Mouse (Mus musculus): Measurements from ENCODE around the gene Elf1. TPM values are rescaled to one million over a fixed set of nuclear protein-coding genes. Genes with fewer than 3 reads are reported as not detected.
"Not testable (repeated sequence)": the region's sequence is repeated elsewhere in the genome, so short reads cannot be mapped to it uniquely, and the experiment has no call there.

Gene Elf1
- polyA plus RNA-seq, 1 experiment from 2014 or later = 21.0 TPM

DNA sequence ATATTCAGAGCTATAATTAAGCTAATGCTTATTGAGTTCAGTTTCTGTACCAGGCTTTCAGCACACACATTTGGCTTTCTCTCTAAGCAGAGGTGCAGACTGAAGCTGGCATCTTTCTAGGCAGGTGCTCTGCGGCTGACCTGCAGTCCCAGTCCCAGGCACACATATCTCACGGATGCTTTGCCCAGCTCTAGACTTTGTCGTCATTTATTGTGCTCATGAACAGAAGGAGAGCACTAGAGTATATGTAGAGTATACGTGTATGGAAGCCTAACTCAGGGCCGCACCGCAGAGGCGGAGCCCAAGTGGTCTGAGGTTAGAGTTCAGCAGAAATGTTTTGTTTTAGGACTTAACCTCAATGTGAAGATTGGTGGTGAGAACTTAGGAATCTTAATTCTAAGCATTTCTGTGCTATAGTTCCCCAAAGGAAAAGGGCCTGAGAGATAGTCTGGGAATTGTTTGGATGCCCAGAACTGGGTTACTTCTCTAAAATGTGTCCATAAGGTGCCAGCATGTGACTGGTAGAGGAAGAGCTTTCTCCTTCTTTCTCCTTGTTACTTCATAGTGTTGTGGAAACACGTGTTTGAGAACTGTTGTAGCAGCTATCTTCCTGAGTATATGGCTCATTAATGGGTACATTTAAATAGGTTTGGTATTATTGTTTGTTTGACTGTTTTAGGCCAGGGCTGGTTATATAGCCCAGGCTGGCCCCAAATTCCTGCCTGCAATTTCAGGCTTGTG is 51.2 kb downstream of the Elf1 start:
- ATAC-seq (no peak), DNase-seq (ENCODE audit: low spot score) (no peak)
- WGBS = 82% methylated on average over 8 of the region's 8 CpGs
- Histone ChIP-seq H3K9ac (replicated peaks; ENCODE audit: low read depth) (no peak overlapping the region), H3K4me2 (replicated peaks; ENCODE audit: low read depth, low read length) (no peak overlapping the region), H3K9me3 (ENCODE audit: low read length) (no peaks in the 10 kb centered on the region), H3K4me1 (ENCODE audit: insufficient read depth, low read depth, low read length) (peaks cover 11% of the 10 kb centered on the region; the same call in 1 of the 2 replicates), H3K36me3 (ENCODE audit: insufficient read depth, low read length) (no peaks in the 10 kb centered on the region), H3K4me3 (ENCODE audit: low read depth, low read length) (no peak overlapping the region), H3K27me3 (replicated peaks; ENCODE audit: insufficient read depth, low read length) (no peaks in the 10 kb centered on the region), H3K27ac (ENCODE audit: low read length) (no peak overlapping the region)
- no peak for TF ChIP-seq CTCF (IDR thresholded peaks at IDR 0.05)
- TF ChIP-seq EP300 (IDR thresholded peaks at IDR 0.05) = no peak

DNA sequence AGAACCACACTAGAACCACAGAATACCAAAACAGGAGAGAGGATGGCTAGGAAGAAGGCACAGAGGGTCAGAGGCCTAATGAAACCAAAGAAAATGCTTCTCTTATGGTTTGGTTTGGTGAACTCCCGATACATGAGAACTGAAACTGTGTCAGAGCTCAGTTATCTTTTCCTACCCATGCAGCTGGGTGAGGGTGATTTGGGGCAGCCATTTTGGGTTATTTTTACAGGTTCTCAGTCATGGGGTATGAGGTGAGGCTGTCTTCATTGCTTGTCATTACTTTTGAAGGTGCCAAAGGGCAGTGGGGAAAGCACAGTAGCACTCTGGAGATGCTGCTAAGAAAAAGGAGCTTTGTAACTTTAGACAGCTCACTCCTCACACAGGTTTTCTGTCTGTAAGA is 52.4 kb downstream of the Elf1 start:
- Histone ChIP-seq H3K27me3 (replicated peaks; ENCODE audit: insufficient read depth, low read length) (no peaks in the 10 kb centered on the region), H3K9me3 (ENCODE audit: low read length) (no peaks in the 10 kb centered on the region), H3K36me3 (ENCODE audit: insufficient read depth, low read length) (no peaks in the 10 kb centered on the region), H3K27ac (ENCODE audit: low read length) (peak overlapping the region; percentile 29), H3K4me3 (ENCODE audit: low read depth, low read length) (no peak overlapping the region), H3K4me2 (replicated peaks; ENCODE audit: low read depth, low read length) (no peak overlapping the region), H3K9ac (replicated peaks; ENCODE audit: low read depth) (no peak overlapping the region), H3K4me1 (ENCODE audit: insufficient read depth, low read depth, low read length) (peaks cover 11% of the 10 kb centered on the region; the same call in 1 of the 2 replicates)
- 76% methylated on average over 1 of the region's 1 CpGs for WGBS
- no peak for TF ChIP-seq CTCF (IDR thresholded peaks at IDR 0.05)
- DNase-seq (ENCODE audit: low spot score) (no peak), ATAC-seq (no peak)

- 46% methylated on average over 3 of the region's 3 CpGs for WGBS
- Histone ChIP-seq H3K27me3 (replicated peaks; ENCODE audit: insufficient read depth, low read length) (no peaks in the 10 kb centered on the region), H3K9me3 (ENCODE audit: low read length) (no peaks in the 10 kb centered on the region), H3K4me2 (replicated peaks; ENCODE audit: low read depth, low read length) (no peak overlapping the region), H3K9ac (replicated peaks; ENCODE audit: low read depth) (no peak overlapping the region), H3K4me1 (ENCODE audit: insufficient read depth, low read depth, low read length) (peaks cover 11% of the 10 kb centered on the region; the same call in 1 of the 2 replicates), H3K4me3 (ENCODE audit: low read depth, low read length) (no peak overlapping the region), H3K27ac (ENCODE audit: low read length) (peak overlapping the region; percentile 29; the same call in 1 of the 2 replicates), H3K36me3 (ENCODE audit: insufficient read depth, low read length) (no peaks in the 10 kb centered on the region)
- TF ChIP-seq EP300 (IDR thresholded peaks at IDR 0.05) = 0 out of 2 replicates have a peak, but pooled peaks have one; percentile 41
- no peak for TF ChIP-seq CTCF (IDR thresholded peaks at IDR 0.05)
- DNase-seq (ENCODE audit: low spot score) (peak; percentile 53), ATAC-seq (no peak)
Measured at GRCm38 (mm10) chr14:79534206-79534605, 53.2 kb downstream of the Elf1 start.

DNA sequence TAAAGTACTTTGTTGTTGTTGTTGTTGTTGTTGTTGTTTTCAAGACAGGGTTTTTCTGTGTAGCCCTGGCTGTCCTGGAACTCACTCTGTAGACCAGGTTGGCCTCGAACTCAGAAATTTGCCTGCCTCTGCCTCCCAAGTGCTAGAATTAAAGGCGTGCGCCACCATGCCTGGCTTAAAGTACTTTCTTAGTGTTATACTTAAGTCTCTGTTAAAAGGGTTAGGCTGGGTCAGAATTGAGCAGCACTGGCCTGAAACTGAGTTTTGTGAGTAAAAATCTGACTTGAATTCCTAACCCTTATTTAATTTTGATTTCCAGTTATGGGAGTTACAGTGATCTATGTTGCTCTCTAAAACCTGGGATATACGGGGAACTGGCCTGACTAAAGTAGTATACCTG is 53.7 kb downstream of the Elf1 start:
- H3K9me3 ChIP-seq (ENCODE audit: low read length); H3K9ac ChIP-seq (replicated peaks; ENCODE audit: low read depth); H3K36me3 ChIP-seq (ENCODE audit: insufficient read depth, low read length); H3K4me3 ChIP-seq (ENCODE audit: low read depth, low read length); H3K4me2 ChIP-seq (replicated peaks; ENCODE audit: low read depth, low read length); DNase-seq (ENCODE audit: low spot score); H3K27me3 ChIP-seq (replicated peaks; ENCODE audit: insufficient read depth, low read length); ATAC-seq: not testable (repeated sequence)
- WGBS = 83% methylated on average over 4 of the region's 4 CpGs
- H3K27ac ChIP-seq (ENCODE audit: low read length) = peak overlapping the region; percentile 11; the same call in 1 of the 2 replicates
- peaks cover 11% of the 10 kb centered on the region; the same call in 1 of the 2 replicates for H3K4me1 ChIP-seq (ENCODE audit: insufficient read depth, low read depth, low read length)

DNA sequence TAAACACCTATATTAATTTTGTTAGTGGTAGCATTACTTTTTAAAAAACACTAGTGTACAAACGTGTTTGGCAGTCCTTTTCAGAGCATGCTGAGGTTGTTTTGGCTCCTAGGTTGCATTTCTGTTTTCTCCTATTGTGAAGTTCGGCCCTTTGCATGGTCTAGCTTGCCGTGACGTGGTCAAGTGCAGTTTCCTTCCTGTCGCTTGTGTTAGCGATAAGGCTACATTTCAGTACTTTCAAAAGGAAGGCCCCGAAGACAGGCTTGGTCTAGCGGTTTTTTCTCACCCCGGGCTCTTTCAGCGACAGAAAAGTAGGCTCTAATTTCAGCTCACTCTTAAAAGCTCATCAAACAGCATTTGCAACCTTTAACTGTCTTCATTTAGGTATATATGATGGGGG is 54.3 kb downstream of the Elf1 start:
- Histone ChIP-seq H3K27ac (ENCODE audit: low read length) (peak overlapping the region; percentile 72), H3K36me3 (ENCODE audit: insufficient read depth, low read length) (no peaks in the 10 kb centered on the region), H3K4me3 (ENCODE audit: low read depth, low read length) (no peak overlapping the region; the same call in 1 of the 2 replicates), H3K9me3 (ENCODE audit: low read length) (no peaks in the 10 kb centered on the region), H3K27me3 (replicated peaks; ENCODE audit: insufficient read depth, low read length) (no peaks in the 10 kb centered on the region), H3K4me1 (ENCODE audit: insufficient read depth, low read depth, low read length) (peaks cover 11% of the 10 kb centered on the region; the same call in 1 of the 2 replicates), H3K4me2 (replicated peaks; ENCODE audit: low read depth, low read length) (peak overlapping the region; percentile 34; the same call in 1 of the 2 replicates), H3K9ac (replicated peaks; ENCODE audit: low read depth) (no peak overlapping the region)
- DNase-seq (ENCODE audit: low spot score) (peak; percentile 67), ATAC-seq (peak; percentile 74; the same call in 1 of the 2 replicates)
- TF ChIP-seq EP300 (IDR thresholded peaks at IDR 0.05) (peak; percentile 35; the same call in 1 of the 2 replicates), CTCF (IDR thresholded peaks at IDR 0.05) (no peak)
- WGBS = 32% methylated on average over 10 of the region's 10 CpGs

DNA sequence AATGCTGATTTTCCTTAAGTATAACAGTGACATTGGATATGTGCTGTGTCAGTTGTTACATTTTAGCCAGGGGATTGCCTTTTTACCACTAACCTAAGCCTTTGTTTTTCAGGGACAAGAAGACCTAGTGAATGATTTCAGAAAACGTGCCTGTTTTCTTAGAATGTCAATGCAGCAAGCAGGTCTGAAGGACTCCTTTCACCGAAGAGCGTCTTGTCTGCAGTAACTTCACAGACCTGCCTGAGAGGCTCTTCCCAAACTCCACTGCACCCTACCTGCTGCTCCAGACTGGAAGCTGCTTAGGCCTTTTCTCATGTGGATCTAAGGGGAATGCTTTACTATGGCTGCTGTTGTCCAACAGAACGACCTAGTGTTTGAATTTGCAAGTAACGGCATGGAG is 55.0 kb downstream of the Elf1 start:
- DNase-seq (ENCODE audit: low spot score) = no peak
- Histone ChIP-seq H3K4me2 (replicated peaks; ENCODE audit: low read depth, low read length) (peak overlapping the region; percentile 34; the same call in 1 of the 2 replicates), H3K4me3 (ENCODE audit: low read depth, low read length) (no peak overlapping the region; the same call in 1 of the 2 replicates), H3K27me3 (replicated peaks; ENCODE audit: insufficient read depth, low read length) (no peaks in the 10 kb centered on the region), H3K9ac (replicated peaks; ENCODE audit: low read depth) (no peak overlapping the region), H3K4me1 (ENCODE audit: insufficient read depth, low read depth, low read length) (peaks cover 11% of the 10 kb centered on the region; the same call in 1 of the 2 replicates), H3K9me3 (ENCODE audit: low read length) (no peaks in the 10 kb centered on the region), H3K36me3 (ENCODE audit: insufficient read depth, low read length) (no peaks in the 10 kb centered on the region), H3K27ac (ENCODE audit: low read length) (peak overlapping the region; percentile 72)
- TF ChIP-seq CTCF (IDR thresholded peaks at IDR 0.05) (no peak), EP300 (IDR thresholded peaks at IDR 0.05) (no peak)
- ATAC-seq = no peak
- WGBS = 53% methylated on average over 5 of the region's 5 CpGs

Data from lung, postnatal 0 days (tissue).